Mouse (Mus musculus) small intestine, adult 2 months (tissue): ENCODE results near the gene Hoxb2.

ENCODE experiments used
- CTCF ChIP-seq: fragments of 200-500 bp; IDR thresholded peaks from 2 replicates; pipeline ENCODE4 v1.5.1; 2012; ENCODE audit warnings: low read depth, mild to moderate bottlenecking, control low read depth, inconsistent platforms, low read length, moderate library complexity, mixed read lengths; ENCODE audit not compliant: insufficient replicate concordance, insufficient read length; ENCODE audit errors: extremely low read depth
- POLR2A ChIP-seq: fragments of 200-500 bp; IDR thresholded peaks from 2 replicates; pipeline ENCODE4 v1.6.1; 2012; ENCODE audit warnings: low read depth, mild to moderate bottlenecking, control low read depth, inconsistent platforms, low read length, moderate library complexity

GRCm38 (mm10) chr11:96372519-96372918, 22.2 kb downstream of the Hoxb2 start:
- TF ChIP-seq CTCF (no peak), POLR2A (no peak)
